8 mouse cellular contexts compared by ENCODE assay signal in genomic region chr12:104419136-104419462, GRCm38 (mm10). TPM values are rescaled to one million over a fixed set of nuclear protein-coding genes. Genes with fewer than 3 reads are reported as not detected.
DNase-seq lines count a peak whose midpoint lies in the region; ATAC-seq and TF ChIP-seq lines count a peak whose summit lies in the region.

No protein-coding gene starts in this region.

- no peak for DNase-seq in cerebellum, adult 2 months
- no peak for DNase-seq in cerebellum, postnatal 36 days
- no peak for DNase-seq in forebrain, embryonic 11.5 days (ENCODE audit: low spot score)
- DNase-seq in urinary bladder, postnatal 36 days (ENCODE audit: low spot score in 2 of 2): no peak
- DNase-seq in spleen, postnatal 4 days (ENCODE audit: low spot score in 2 of 2): no peak
- DNase-seq in adrenal gland, adult (ENCODE audit: inconsistent age in 2 of 2, low spot score in 1 of 2): no peak

- WGBS in cerebellum, adult 2 months: 9% methylated on average over 2 of the region's 2 CpGs
- WGBS in forebrain, embryonic 11.5 days: 14% methylated on average over 2 of the region's 2 CpGs

- TF ChIP-seq EP300 in ES-Bruce4 (IDR thresholded peaks at IDR 0.05; ENCODE audit: insufficient read depth, low read depth, low read length): no peak

- no peak overlapping the region for H3K4me3 ChIP-seq in cerebellum, adult 2 months (replicated peaks; ENCODE audit: insufficient read depth, low read depth, low read length)
- H3K4me3 ChIP-seq in ES-Bruce4 (ENCODE audit: low read depth, low read length): no peak overlapping the region
- no peak overlapping the region for H3K4me3 ChIP-seq in forebrain, embryonic 11.5 days (ENCODE audit: low read depth, low read length)

- H3K9me3 ChIP-seq in ES-Bruce4 (replicated peaks; ENCODE audit: control insufficient read depth, insufficient read depth, low read length, poor library complexity, severe bottlenecking): no peaks in the 10 kb centered on the region
- no peaks in the 10 kb centered on the region for H3K9me3 ChIP-seq in forebrain, embryonic 11.5 days (ENCODE audit: control insufficient read depth, low read length)

- no peak overlapping the region for H3K9ac ChIP-seq in ES-Bruce4 (ENCODE audit: low read depth, poor library complexity, severe bottlenecking)
- H3K9ac ChIP-seq in forebrain, embryonic 11.5 days (ENCODE audit: low read length): no peak overlapping the region

- H3K4me1 ChIP-seq in cerebellum, adult 2 months (ENCODE audit: control insufficient read depth, insufficient read depth, low read length): peaks cover 15% of the 10 kb centered on the region; the same call in 1 of the 2 replicates
- H3K4me1 ChIP-seq in ES-Bruce4 (ENCODE audit: control insufficient read depth, insufficient read depth, low read length): no peaks in the 10 kb centered on the region
- H3K4me1 ChIP-seq in forebrain, embryonic 11.5 days (replicated peaks; ENCODE audit: control insufficient read depth, insufficient read depth, low read length): 0 out of 2 replicates have a peak, but pooled peaks cover 2% of the 10 kb centered on the region

- H3K27ac ChIP-seq in cerebellum, adult 2 months (ENCODE audit: insufficient read depth, low read length): no peak overlapping the region
- no peak overlapping the region for H3K27ac ChIP-seq in ES-Bruce4 (ENCODE audit: insufficient read depth, low read length)
- no peak overlapping the region for H3K27ac ChIP-seq in forebrain, embryonic 11.5 days (ENCODE audit: low read depth, low read length)

- no peaks in the 10 kb centered on the region for H3K27me3 ChIP-seq in cerebellum, adult 2 months (ENCODE audit: control insufficient read depth, insufficient read depth, low read length)
- H3K27me3 ChIP-seq in ES-Bruce4 (ENCODE audit: control insufficient read depth, insufficient read depth, low read length, poor library complexity, severe bottlenecking): no peaks in the 10 kb centered on the region
- H3K27me3 ChIP-seq in forebrain, embryonic 11.5 days (ENCODE audit: control insufficient read depth, insufficient read depth, low read length): no peaks in the 10 kb centered on the region

- peak; percentile 41; the same call in 1 of the 2 replicates for TF ChIP-seq CTCF in cerebellum, adult 2 months (IDR thresholded peaks at IDR 0.05; ENCODE audit: borderline replicate concordance, insufficient read depth, low read depth, low read length)
- TF ChIP-seq CTCF in ES-Bruce4 (IDR thresholded peaks at IDR 0.05; ENCODE audit: low read depth, low read length): peak; percentile 94

- peak; percentile 44 for ATAC-seq in forebrain, embryonic 11.5 days (replicated peaks; ENCODE audit: low FRiP score)
- ATAC-seq in megakaryocyte progenitor cell, adult 5-6 weeks (replicated peaks; ENCODE audit: poor library complexity): peak; percentile 71

- H3K4me2 ChIP-seq in forebrain, embryonic 11.5 days (ENCODE audit: low read depth, low read length, severe bottlenecking): no peak overlapping the region

- TF ChIP-seq POLR2A in cerebellum, adult 2 months (IDR thresholded peaks at IDR 0.05; ENCODE audit: borderline replicate concordance, insufficient read depth, low read length): no peak
- no peak for TF ChIP-seq POLR2A in ES-Bruce4 (IDR thresholded peaks at IDR 0.05; ENCODE audit: insufficient read depth, low read length)

- H3K36me3 ChIP-seq in ES-Bruce4 (ENCODE audit: control insufficient read depth, insufficient read depth, low read length, poor library complexity, severe bottlenecking): no peaks in the 10 kb centered on the region
- no peaks in the 10 kb centered on the region for H3K36me3 ChIP-seq in forebrain, embryonic 11.5 days (ENCODE audit: control insufficient read depth, insufficient read depth, low read length)

RNA-seq across cellular contexts. Expression of gene Serpina3n, which starts 12.6 kb away (rescaled TPM):
- 14.3 and 21.1 TPM in 2 replicates for polyA plus RNA-seq in cerebellum, adult 2 months (2012; rRNA removed)
- 0.94 and 0.99 TPM in 2 replicates for polyA plus RNA-seq in ES-Bruce4 (2011; ENCODE audit: insufficient read depth, insufficient read length, low read depth, missing spikeins)
- polyA plus RNA-seq in forebrain, embryonic 11.5 days (2014; fragmentation: Nextera tagmentation; extraction: Ambion mirVana): not detected in 2 replicates
- not detected in 2 replicates for total RNA-seq in megakaryocyte progenitor cell, adult 5-6 weeks (2015)
- not detected in 2 replicates for total RNA-seq in megakaryocyte progenitor cell, adult 5-6 weeks (2017)

RNA-seq across cellular contexts. Expression of gene Gsc, which starts 54.0 kb away (rescaled TPM):
- polyA plus RNA-seq in cerebellum, adult 2 months (2012; rRNA removed): not detected in 2 replicates
- 0.63 TPM in 1 of 2 replicates, not detected in the other for polyA plus RNA-seq in ES-Bruce4 (2011; ENCODE audit: insufficient read depth, insufficient read length, low read depth, missing spikeins)
- 0.71 and 1.2 TPM in 2 replicates for polyA plus RNA-seq in forebrain, embryonic 11.5 days (2014; fragmentation: Nextera tagmentation; extraction: Ambion mirVana)
- total RNA-seq in megakaryocyte progenitor cell, adult 5-6 weeks (2015): not detected in 2 replicates
- total RNA-seq in megakaryocyte progenitor cell, adult 5-6 weeks (2017): not detected in 2 replicates
